Mouse (Mus musculus) hindbrain, embryonic 16.5 days (tissue): ENCODE measurements around the gene Kif3c. TPM values are rescaled to one million over a fixed set of nuclear protein-coding genes. Genes with fewer than 3 reads are reported as not detected.
A peak's percentile ranks its signal among the peaks of the same experiment; 100 is the strongest.

Experiments used
- ATAC-seq: fragments of 200-750 bp; cut with Nextera tagmentation; 2 replicates; pipeline ENCODE4 v1.8.0; 2017; ENCODE audit warnings: moderate TSS enrichment, moderate library complexity
- H3K27ac ChIP-seq: fragments of 300-500 bp; sonication (generic); 2 replicates; pipeline ENCODE4 v1.5.1; 2014; ENCODE audit warnings: low read depth, mild to moderate bottlenecking, control low read depth, low read length, moderate library complexity
- H3K27me3 ChIP-seq: fragments of 300-500 bp; sonication (generic); replicated peaks from 2 replicates; pipeline ENCODE4 v1.6.1; 2014; ENCODE audit warnings: low read length; ENCODE audit not compliant: control insufficient read depth, insufficient read depth
- H3K36me3 ChIP-seq: fragments of 300-500 bp; sonication (generic); 2 replicates; pipeline ENCODE4 v1.6.1; 2014; ENCODE audit warnings: mild to moderate bottlenecking, low read length, moderate library complexity, mixed read lengths; ENCODE audit not compliant: control insufficient read depth, insufficient read depth
- H3K4me1 ChIP-seq: fragments of 300-500 bp; sonication (generic); 2 replicates; pipeline ENCODE4 v1.6.1; 2014; ENCODE audit warnings: low read depth, low read length; ENCODE audit not compliant: control insufficient read depth, insufficient read depth
- H3K4me2 ChIP-seq: fragments of 300-500 bp; sonication (generic); 2 replicates; pipeline ENCODE4 v1.6.1; 2014; ENCODE audit warnings: mild to moderate bottlenecking, low read length, control low read depth, moderate library complexity
- H3K4me3 ChIP-seq: fragments of 300-500 bp; sonication (generic); 2 replicates; pipeline ENCODE4 v1.5.1; 2014; ENCODE audit warnings: mild to moderate bottlenecking, low read length, control low read depth, moderate library complexity
- H3K9ac ChIP-seq: fragments of 300-500 bp; sonication (generic); 2 replicates; pipeline ENCODE4 v1.6.1; 2014; ENCODE audit warnings: low read depth, mild to moderate bottlenecking, control low read depth, low read length, moderate library complexity
- H3K9me3 ChIP-seq: fragments of 300-500 bp; sonication (generic); 2 replicates; pipeline ENCODE4 v1.6.1; 2014; ENCODE audit warnings: mild to moderate bottlenecking, low read length, moderate library complexity; ENCODE audit not compliant: control insufficient read depth
- WGBS: fragments of 180-500 bp; shearing (Covaris S2); extraction: QIAGEN DNeasy Blood & Tissue Kit; methylation state at CpG from one replicate; pipeline ENCODE4 v1.1.7; 2014; 5-methylcytosine and 5-hydroxymethylcytosine counted together
- polyA plus RNA-seq: library from polyadenylated mRNA; unstranded; fragments of >200 nt; fragmentation: Nextera tagmentation; extraction: Ambion mirVana; gene quantifications from 2 replicates; pipeline ENCODE4 v1.2.1, GENCODE M21; 2015

The Kif3c gene
- polyA plus RNA-seq, 1 experiment from 2014 or later, result 75.9 TPM

DNA sequence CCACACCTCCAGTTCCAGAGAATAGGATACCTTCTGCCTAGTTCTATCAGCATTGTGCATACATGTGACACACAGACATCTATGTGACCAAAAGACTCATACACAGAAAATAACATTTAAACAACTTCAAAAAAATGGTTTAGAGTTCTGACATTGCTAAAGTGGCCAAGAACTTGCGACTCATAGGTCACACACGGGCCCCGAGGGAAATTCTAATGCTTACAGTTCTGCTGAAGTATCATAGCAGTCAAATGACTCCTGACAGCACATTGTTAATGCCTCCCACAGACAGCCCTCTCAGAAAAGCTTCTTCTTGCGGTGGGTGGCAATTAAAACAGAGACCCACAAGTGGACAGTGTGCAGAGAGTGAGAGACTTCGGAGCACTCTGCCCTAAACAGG, 19.9 kb upstream of the Kif3c start:
- no peaks in the 10 kb centered on the region for H3K4me1 ChIP-seq
- no peaks in the 10 kb centered on the region for H3K36me3 ChIP-seq
- ATAC-seq, result no peak
- 83% methylated on average over 5 of the region's 5 CpGs for WGBS
- no peak overlapping the region for H3K4me3 ChIP-seq
- no peak overlapping the region for H3K4me2 ChIP-seq
- no peaks in the 10 kb centered on the region for H3K27me3 ChIP-seq
- H3K9ac ChIP-seq, result no peak overlapping the region
- H3K27ac ChIP-seq, result no peak overlapping the region
- H3K9me3 ChIP-seq, result no peaks in the 10 kb centered on the region

DNA sequence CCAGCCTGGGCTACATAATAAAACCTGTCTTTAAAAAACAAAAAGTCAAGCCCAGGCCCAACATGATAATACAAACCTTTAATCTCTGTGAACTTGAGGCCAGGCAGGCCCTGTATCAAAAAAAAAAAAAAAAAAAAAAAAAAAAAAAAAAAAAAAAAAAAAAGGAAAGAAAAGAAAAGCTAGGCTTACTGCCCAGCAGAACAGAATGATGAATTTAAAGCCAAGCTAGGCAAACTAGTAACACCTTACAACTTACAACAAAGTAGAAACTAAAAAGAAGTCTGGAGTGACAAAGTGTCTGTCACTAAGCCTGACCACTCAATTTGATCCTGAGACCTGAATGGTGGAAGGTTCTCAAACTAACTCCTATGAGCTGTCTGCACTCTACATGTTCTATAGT, 17.2 kb upstream of the Kif3c start:
- ATAC-seq, result no peak
- no peak overlapping the region for H3K9ac ChIP-seq
- no peak overlapping the region for H3K4me3 ChIP-seq
- no peaks in the 10 kb centered on the region for H3K27me3 ChIP-seq
- H3K4me2 ChIP-seq, result no peak overlapping the region
- no peaks in the 10 kb centered on the region for H3K4me1 ChIP-seq
- no peaks in the 10 kb centered on the region for H3K9me3 ChIP-seq
- no peaks in the 10 kb centered on the region for H3K36me3 ChIP-seq
- no peak overlapping the region for H3K27ac ChIP-seq

DNA sequence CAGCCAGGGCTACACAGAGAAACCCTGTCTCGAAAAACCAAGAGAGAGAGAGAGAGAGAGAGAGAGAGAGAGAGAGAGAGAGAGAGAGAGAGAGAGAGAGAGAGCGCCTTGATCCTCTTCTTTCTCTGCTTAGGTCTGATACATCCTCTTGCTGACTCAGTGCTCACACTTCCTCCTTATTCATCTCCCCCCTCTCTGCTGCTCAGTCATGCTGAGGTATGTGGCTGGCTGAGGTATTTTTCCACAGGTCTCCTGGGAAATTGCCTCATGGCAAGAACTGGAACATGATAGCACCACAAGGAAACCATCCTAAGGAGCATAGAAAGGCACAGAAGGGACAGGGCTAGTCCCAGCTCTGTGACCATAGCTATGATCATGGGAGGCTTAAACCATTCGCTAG, 15.5 kb upstream of the Kif3c start:
- Histone ChIP-seq H3K4me1 (no peaks in the 10 kb centered on the region), H3K36me3 (no peaks in the 10 kb centered on the region), H3K27me3 (no peaks in the 10 kb centered on the region), H3K4me2 (no peak overlapping the region), H3K27ac (no peak overlapping the region), H3K9ac (no peak overlapping the region), H3K9me3 (no peaks in the 10 kb centered on the region), H3K4me3 (no peak overlapping the region)
- 69% methylated on average over 3 of the region's 3 CpGs for WGBS
- ATAC-seq, result no peak

DNA sequence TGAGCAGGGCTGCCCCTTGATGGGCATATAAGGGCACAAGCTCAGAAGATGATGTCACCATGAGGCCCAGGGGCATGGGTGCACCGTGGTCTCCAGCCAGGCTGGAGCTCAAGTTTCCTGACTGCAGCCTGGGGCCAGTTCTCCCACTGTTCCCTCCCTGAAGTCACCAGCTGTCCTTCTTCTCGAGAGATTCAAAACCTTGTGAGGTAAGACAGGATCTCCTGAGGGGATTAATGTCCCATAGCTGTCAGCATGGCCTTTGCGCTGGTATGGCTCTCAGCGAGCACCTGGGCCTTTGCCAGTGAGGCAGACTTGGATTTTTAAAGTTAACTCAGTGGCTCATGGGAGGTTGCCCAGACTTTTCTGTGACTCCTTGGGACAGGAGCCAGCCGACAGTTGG, 14.8 kb upstream of the Kif3c start:
- H3K4me2 ChIP-seq, result no peak overlapping the region
- 66% methylated on average over 5 of the region's 5 CpGs for WGBS
- no peaks in the 10 kb centered on the region for H3K27me3 ChIP-seq

DNA sequence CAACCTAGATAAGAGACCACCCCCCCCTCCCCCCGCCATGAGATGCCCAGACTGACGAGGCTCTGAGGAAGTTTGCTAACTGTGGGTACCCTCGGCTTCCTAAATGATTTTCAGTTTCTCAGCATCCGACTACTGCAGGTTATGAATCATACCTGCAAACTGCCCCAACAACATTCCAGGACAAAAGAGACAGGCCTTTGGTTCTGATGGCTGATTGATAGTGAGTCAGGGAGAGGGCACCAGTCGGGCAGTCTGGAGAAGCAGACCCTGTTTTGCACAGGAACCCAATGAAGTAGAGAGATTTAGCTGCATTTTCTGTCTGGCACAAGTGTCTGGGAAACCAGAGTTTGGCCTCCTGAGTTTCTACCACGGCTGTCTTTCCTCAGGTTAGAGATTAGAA, 12.7 kb upstream of the Kif3c start:
- WGBS, result 89% methylated on average over 6 of the region's 6 CpGs
- H3K36me3 ChIP-seq, result no peaks in the 10 kb centered on the region
- no peaks in the 10 kb centered on the region for H3K4me1 ChIP-seq
- no peaks in the 10 kb centered on the region for H3K27me3 ChIP-seq
- H3K27ac ChIP-seq, result no peak overlapping the region
- no peak overlapping the region for H3K9ac ChIP-seq
- no peak overlapping the region for H3K4me2 ChIP-seq
- ATAC-seq, result no peak
- no peaks in the 10 kb centered on the region for H3K9me3 ChIP-seq
- H3K4me3 ChIP-seq, result no peak overlapping the region

More for the DNA sequence above, 14.8 kb upstream of the Kif3c start:
- H3K9ac ChIP-seq, result no peak overlapping the region
- H3K4me1 ChIP-seq, result no peaks in the 10 kb centered on the region
- no peak overlapping the region for H3K27ac ChIP-seq
- H3K9me3 ChIP-seq, result no peaks in the 10 kb centered on the region
- ATAC-seq, result no peak
- no peaks in the 10 kb centered on the region for H3K36me3 ChIP-seq
- no peak overlapping the region for H3K4me3 ChIP-seq

DNA sequence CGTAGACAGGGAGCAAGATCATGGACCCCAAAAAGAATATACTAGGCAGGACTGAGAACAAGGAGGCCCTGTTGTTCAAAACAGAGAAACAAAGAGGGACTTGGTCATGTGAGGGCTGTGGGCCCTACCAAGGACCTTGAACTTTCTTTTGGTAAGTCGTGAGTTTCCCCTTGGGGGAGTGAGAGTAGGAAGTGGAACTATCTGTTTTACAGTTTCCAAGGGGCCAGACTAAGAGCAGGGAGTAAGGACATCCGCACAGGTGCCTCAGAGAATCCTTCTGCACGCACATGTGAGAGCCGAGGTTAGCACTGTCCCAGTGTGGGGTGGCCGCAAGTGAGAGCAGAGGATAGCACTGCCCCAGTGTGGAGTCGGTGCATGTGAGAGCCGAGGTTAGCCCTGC, 9.9 kb upstream of the Kif3c start:
- Histone ChIP-seq H3K4me1 (no peaks in the 10 kb centered on the region), H3K27ac (no peak overlapping the region), H3K4me2 (no peak overlapping the region), H3K27me3 (no peaks in the 10 kb centered on the region), H3K9ac (no peak overlapping the region), H3K9me3 (no peaks in the 10 kb centered on the region), H3K4me3 (no peak overlapping the region), H3K36me3 (no peaks in the 10 kb centered on the region)
- WGBS, result 92% methylated on average over 8 of the region's 8 CpGs
- ATAC-seq, result no peak

DNA sequence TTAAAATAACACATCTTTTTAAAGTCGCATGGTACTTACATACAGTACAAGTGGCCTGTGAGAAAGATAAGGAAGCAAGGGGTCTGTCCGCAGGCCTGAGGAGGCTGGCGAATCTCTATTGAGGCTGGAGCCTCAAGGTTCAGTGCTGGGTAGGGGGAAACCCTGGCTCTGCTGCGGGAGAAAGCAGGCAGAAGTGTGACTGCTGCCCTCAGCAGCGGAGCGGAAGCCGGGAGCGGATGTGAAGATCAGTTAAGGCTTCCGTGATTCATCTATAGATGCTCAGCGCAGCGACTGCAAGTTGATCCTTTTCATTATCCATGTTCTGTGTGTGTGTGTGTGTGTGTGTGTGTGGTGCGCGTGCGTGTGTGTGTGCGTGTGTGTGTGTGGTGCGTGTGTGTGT, 8.1 kb upstream of the Kif3c start:
- Histone ChIP-seq H3K4me2 (0 out of 2 replicates have a peak overlapping the region, but pooled peaks have one; percentile 3), H3K9ac (no peak overlapping the region), H3K27me3 (no peaks in the 10 kb centered on the region), H3K27ac (no peak overlapping the region), H3K4me3 (0 out of 2 replicates have a peak overlapping the region, but pooled peaks have one; percentile 0), H3K9me3 (no peaks in the 10 kb centered on the region), H3K4me1 (no peaks in the 10 kb centered on the region), H3K36me3 (no peaks in the 10 kb centered on the region)
- ATAC-seq, result no peak
- WGBS, result 68% methylated on average over 15 of the region's 16 CpGs

DNA sequence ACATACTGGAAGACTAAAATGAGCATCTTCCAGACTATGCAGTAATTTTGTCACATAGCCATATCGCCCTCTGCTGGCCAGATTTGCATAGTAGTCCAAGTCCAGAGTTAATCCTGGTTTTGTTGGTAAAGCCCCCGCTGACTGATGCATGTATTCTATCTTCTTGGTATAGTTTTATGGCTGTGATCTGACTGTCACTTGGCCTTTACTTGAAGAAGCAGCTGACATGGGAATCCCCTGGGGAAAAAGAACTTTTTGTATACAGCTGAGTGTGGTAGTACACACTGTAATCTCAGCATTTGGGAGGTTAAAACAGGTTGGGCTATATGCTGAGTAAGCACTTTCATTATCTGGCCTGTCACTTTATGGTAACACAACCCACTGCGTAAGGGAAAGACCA, 5.6 kb upstream of the Kif3c start:
- Histone ChIP-seq H3K27me3 (no peaks in the 10 kb centered on the region), H3K27ac (no peak overlapping the region), H3K9me3 (no peaks in the 10 kb centered on the region), H3K4me2 (no peak overlapping the region), H3K36me3 (no peaks in the 10 kb centered on the region), H3K4me3 (no peak overlapping the region), H3K4me1 (no peaks in the 10 kb centered on the region), H3K9ac (no peak overlapping the region)
- WGBS, result 25% methylated on average over 3 of the region's 3 CpGs
- ATAC-seq, result peak; percentile 28; the same call in 1 of the 2 replicates

DNA sequence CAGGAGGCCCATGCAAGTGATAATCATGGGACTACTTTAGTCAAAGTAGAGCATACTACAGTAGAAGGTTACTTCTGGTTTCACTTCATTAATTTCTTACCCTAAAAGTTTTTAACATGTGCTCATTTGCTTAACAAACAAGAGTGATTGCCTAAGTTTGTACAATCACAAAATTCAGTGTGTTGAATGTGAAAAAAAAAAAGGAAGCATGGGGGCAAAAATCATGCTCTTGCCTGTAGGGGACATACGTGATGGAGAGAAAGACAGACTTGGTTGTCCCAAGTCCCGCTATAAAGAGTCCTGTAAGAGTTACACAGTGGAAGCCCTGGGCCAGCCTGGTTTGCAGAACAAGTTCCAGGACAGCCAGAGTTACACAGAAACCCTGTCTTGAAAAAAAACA, 4.9 kb upstream of the Kif3c start:
- Histone ChIP-seq H3K4me2 (no peak overlapping the region), H3K27ac (no peak overlapping the region), H3K9me3 (no peaks in the 10 kb centered on the region), H3K27me3 (no peaks in the 10 kb centered on the region), H3K9ac (no peak overlapping the region), H3K36me3 (no peaks in the 10 kb centered on the region), H3K4me3 (no peak overlapping the region), H3K4me1 (no peaks in the 10 kb centered on the region; the same call in 1 of the 2 replicates)
- no peak for ATAC-seq
- WGBS, result 88% methylated on average over 2 of the region's 2 CpGs

DNA sequence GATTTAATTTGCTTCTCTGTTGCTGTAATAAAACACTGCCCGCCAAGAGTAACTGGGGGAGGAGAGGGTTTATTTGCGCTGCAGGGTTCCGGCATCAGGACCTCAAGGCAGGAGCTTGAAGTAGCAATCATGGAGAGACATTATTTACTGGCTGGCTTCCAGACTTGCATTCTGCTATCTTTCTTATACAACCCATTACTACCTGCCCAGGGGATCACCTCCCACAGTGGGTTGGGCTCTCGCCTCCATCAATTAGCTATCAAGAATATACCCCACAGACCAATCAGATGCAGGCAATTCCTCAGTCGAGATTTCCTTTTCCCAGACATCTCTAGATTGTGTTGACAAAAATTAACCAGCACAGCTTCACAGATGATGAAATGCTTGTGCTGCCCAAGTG, 856 bp upstream of the Kif3c start:
- Histone ChIP-seq H3K4me1 (peaks cover 28% of the 10 kb centered on the region), H3K4me3 (no peak overlapping the region), H3K9me3 (no peaks in the 10 kb centered on the region; the same call in 1 of the 2 replicates), H3K27me3 (no peaks in the 10 kb centered on the region), H3K9ac (no peak overlapping the region), H3K27ac (peak overlapping the region; percentile 97), H3K36me3 (peaks cover 13% of the 10 kb centered on the region), H3K4me2 (no peak overlapping the region)
- ATAC-seq, result peak; percentile 3; the same call in 1 of the 2 replicates
- WGBS, result 74% methylated on average over 5 of the region's 5 CpGs
